In the genomic region with DNA sequence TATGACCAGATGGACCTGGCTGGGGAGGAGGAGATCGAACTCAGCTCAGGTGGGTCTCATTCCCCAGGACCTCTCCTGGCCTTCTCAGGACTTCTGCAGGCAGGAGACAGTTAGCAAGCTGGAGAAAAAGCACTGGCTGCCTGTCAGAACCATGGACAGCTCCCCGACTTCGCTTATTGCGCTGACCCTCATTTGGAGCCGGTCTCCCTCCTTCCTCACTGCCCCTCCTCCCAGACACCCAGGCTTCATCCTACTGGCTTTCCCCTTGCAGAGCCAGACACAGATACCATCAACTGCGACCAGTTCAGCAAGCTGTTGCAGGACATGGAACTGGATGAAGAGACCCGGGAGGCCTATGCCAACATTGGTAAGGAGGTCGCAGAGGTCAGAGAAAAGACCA, we compare ENCODE assay signal across 8 mouse cellular contexts. TPM values are rescaled to one million over a fixed set of nuclear protein-coding genes. Genes with fewer than 3 reads are reported as not detected.
A peak's percentile ranks its signal among the peaks of the same experiment; 100 is the strongest.
DNase-seq lines count a peak whose midpoint lies in the region; ATAC-seq and TF ChIP-seq lines count a peak whose summit lies in the region.

No protein-coding gene starts in this region.

- peak; percentile 46 to 69 for DNase-seq in heart, postnatal 10 days
- DNase-seq in heart, adult 11 months, result no peak
- DNase-seq in ES-E14 (ENCODE audit: low read depth, low spot score), result peak; percentile 56
- DNase-seq in embryo, embryonic 10.5 days (ENCODE audit: low spot score), result peak; percentile 83
- peak; percentile 68 for DNase-seq in liver, postnatal 0 days
- DNase-seq in thymus, postnatal 14 days, result peak; percentile 38
- DNase-seq in layer of hippocampus, postnatal 36 days, result no peak
- no peak for DNase-seq in layer of hippocampus, adult 8-10 months (ENCODE audit: low spot score in 2 of 2)

- in situ Hi-C loops in ES-E14 (cut with MboI; ENCODE audit: low sequenced_read_pairs in 2 of 2, unreplicated experiment in 2 of 2), result loop anchor here (25.0 kb wide), 2 partner anchors 215 to 415 kb away; no protein-coding TSS in a partner anchor

- no peaks in the 10 kb centered on the region for H3K9me3 ChIP-seq in ES-E14 (ENCODE audit: control insufficient read depth, insufficient read depth, low read depth, low read length)
- H3K9me3 ChIP-seq in liver, postnatal 0 days (ENCODE audit: low read length), result no peaks in the 10 kb centered on the region

- H3K27ac ChIP-seq in ES-E14 (ENCODE audit: insufficient read depth, low read depth, low read length, poor library complexity, severe bottlenecking), result no peak overlapping the region
- H3K27ac ChIP-seq in liver, postnatal 0 days (ENCODE audit: low read depth), result no peak overlapping the region

- H3K36me3 ChIP-seq in ES-E14 (ENCODE audit: control insufficient read depth, insufficient read depth, low read length, poor library complexity, severe bottlenecking), result no peaks in the 10 kb centered on the region
- H3K36me3 ChIP-seq in liver, postnatal 0 days (replicated peaks; ENCODE audit: insufficient read depth, low read length), result no peaks in the 10 kb centered on the region

- no peak overlapping the region for H3K4me3 ChIP-seq in ES-E14 (ENCODE audit: insufficient read depth in 1 of 2, low read depth in 1 of 2, low read length in 2 of 2, poor library complexity in 1 of 2, severe bottlenecking in 1 of 2)
- H3K4me3 ChIP-seq in liver, postnatal 0 days (ENCODE audit: low read depth, low read length), result no peak overlapping the region

- H3K27me3 ChIP-seq in liver, postnatal 0 days (ENCODE audit: insufficient read depth, low read length), result no peaks in the 10 kb centered on the region

- WGBS in liver, postnatal 0 days (ENCODE audit: insufficient replicate concordance), result 11% methylated on average over 8 of the region's 8 CpGs

- TF ChIP-seq EP300 in liver, postnatal 0 days (IDR thresholded peaks at IDR 0.05; ENCODE audit: low read depth), result no peak

- intact Hi-C loops in heart, postnatal 10 days (cut with DNase I), result no loop called here

- H3K4me1 ChIP-seq in ES-E14 (ENCODE audit: control insufficient read depth in 2 of 2, insufficient read depth in 2 of 2, low read length in 2 of 2, poor library complexity in 1 of 2), result no peaks in the 10 kb centered on the region
- H3K4me1 ChIP-seq in liver, postnatal 0 days (ENCODE audit: insufficient read depth), result no peaks in the 10 kb centered on the region

- no peak for TF ChIP-seq CTCF in liver, postnatal 0 days (IDR thresholded peaks at IDR 0.05; ENCODE audit: low read depth)

- no peak overlapping the region for H3K9ac ChIP-seq in ES-E14 (ENCODE audit: insufficient read depth, low read depth, low read length, poor library complexity, severe bottlenecking)
- H3K9ac ChIP-seq in liver, postnatal 0 days (replicated peaks), result no peak overlapping the region

- no peak overlapping the region for H3K4me2 ChIP-seq in liver, postnatal 0 days (ENCODE audit: low read depth, low read length)

- ATAC-seq in liver, postnatal 0 days, result no peak

TF ChIP-seq in ES-E14, 5 proteins besides CTCF, POLR2A, EP300 and RAD21:
- TF ChIP-seq CHD2 (IDR thresholded peaks at IDR 0.05; ENCODE audit: low read depth, low read length) (no peak), MAFK (IDR thresholded peaks at IDR 0.05; ENCODE audit: insufficient read depth, low read depth, low read length) (no peak), HCFC1 (IDR thresholded peaks at IDR 0.05; ENCODE audit: borderline replicate concordance, insufficient read depth, low read length) (no peak), ZC3H11A (IDR thresholded peaks at IDR 0.05; ENCODE audit: borderline replicate concordance, low read depth, low read length) (no peak), ZNF384 (IDR thresholded peaks at IDR 0.05; ENCODE audit: low read depth, low read length) (no peak)

RNA-seq across cellular contexts. Expression of a gene that starts 22.0 kb away (rescaled TPM):
- under 1 TPM; 0.17 to 0.35 TPM for total RNA-seq in heart, postnatal 10 days (2021)
- 0.05 and 0.22 TPM in 2 replicates for total RNA-seq in ES-E14 (2012; rRNA removed)
- 0.21 and 0.31 TPM in 2 replicates for polyA plus RNA-seq in liver, postnatal 0 days (2015; fragmentation: Nextera tagmentation; extraction: Ambion mirVana)
- total RNA-seq in layer of hippocampus, postnatal 36 days (2021), result under 1 TPM in 1 of 2 experiments, not detected in 1; 0.10 TPM
- under 1 TPM; 0.18 to 0.67 (median 0.39) TPM for total RNA-seq in layer of hippocampus, adult 8-10 months (2022)

RNA-seq across cellular contexts. Expression of a gene that starts 41.0 kb away (rescaled TPM):
- total RNA-seq in heart, postnatal 10 days (2021), result 10 to 100 TPM; 23.6 to 27.8 TPM
- total RNA-seq in ES-E14 (2012; rRNA removed), result 5.8 TPM in 2 replicates
- 2.8 and 4.4 TPM in 2 replicates for polyA plus RNA-seq in liver, postnatal 0 days (2015; fragmentation: Nextera tagmentation; extraction: Ambion mirVana)
- total RNA-seq in layer of hippocampus, postnatal 36 days (2021), result 10 to 100 TPM; 65.8 to 66.8 TPM
- total RNA-seq in layer of hippocampus, adult 8-10 months (2022), result 10 to 100 TPM; 55.5 to 66.1 (median 63.2) TPM

RNA-seq across cellular contexts. Expression of a gene that starts 43.3 kb away (rescaled TPM):
- 10 to 100 TPM; 47.7 to 50.1 TPM for total RNA-seq in heart, postnatal 10 days (2021)
- total RNA-seq in ES-E14 (2012; rRNA removed), result 14.6 and 16.2 TPM in 2 replicates
- polyA plus RNA-seq in liver, postnatal 0 days (2015; fragmentation: Nextera tagmentation; extraction: Ambion mirVana), result 9.5 and 11.3 TPM in 2 replicates
- 100 to 1,000 TPM in 1 of 2 experiments, 10 to 100 TPM in 1; 97.8 to 103 TPM for total RNA-seq in layer of hippocampus, postnatal 36 days (2021)
- total RNA-seq in layer of hippocampus, adult 8-10 months (2022), result 10 to 100 TPM; 85.2 to 99.0 (median 92.5) TPM

RNA-seq across cellular contexts. Expression of a gene that starts 54.7 kb away (rescaled TPM):
- total RNA-seq in heart, postnatal 10 days (2021), result under 1 TPM; 0.93 to 0.99 TPM
- 2.3 and 2.5 TPM in 2 replicates for total RNA-seq in ES-E14 (2012; rRNA removed)
- 0.20 and 0.21 TPM in 2 replicates for polyA plus RNA-seq in liver, postnatal 0 days (2015; fragmentation: Nextera tagmentation; extraction: Ambion mirVana)
- total RNA-seq in layer of hippocampus, postnatal 36 days (2021), result 10 to 100 TPM; 23.4 to 26.2 TPM
- total RNA-seq in layer of hippocampus, adult 8-10 months (2022), result 10 to 100 TPM; 24.5 to 28.4 (median 25.9) TPM

Comparison
In these comparisons a context has a peak if more than half of its experiments do, and no peak if none do; other contexts are left out.
1. DNase-seq: peak in heart, postnatal 10 days (2 of 2), ES-E14 (single experiment), embryo, embryonic 10.5 days (single experiment), liver, postnatal 0 days (single experiment) and thymus, postnatal 14 days (single experiment); none in heart, adult 11 months (single experiment), layer of hippocampus, postnatal 36 days (0 of 2) and layer of hippocampus, adult 8-10 months (0 of 2).